Mouse (Mus musculus) MEL (cell line): ENCODE data around the gene Tmem116. TPM values are rescaled to one million over a fixed set of nuclear protein-coding genes. Genes with fewer than 3 reads are reported as not detected.

ENCODE experiments used
- DNase-seq: peaks from one replicate; pipeline ENCODE4 v3.0.0; 2011; ENCODE audit warnings: low read depth, low spot score
- H3K27ac ChIP-seq: 2 replicates; pipeline ENCODE4 v1.5.1; 2012; ENCODE audit warnings: low read depth, mild to moderate bottlenecking, control low read depth, low read length, moderate library complexity; ENCODE audit not compliant: control insufficient read depth
- H3K27me3 ChIP-seq, 2 experiments: fragments of 150-350 bp in 1 of 2; sonication (generic) in 1 of 2; 2 replicates each; pipeline ENCODE4 v1.6.1; 2012; ENCODE audit warnings: low read length in 2 of 2, mild to moderate bottlenecking in 2 of 2, improper control_type of control experiment in 1 of 2, moderate library complexity in 1 of 2; ENCODE audit not compliant: insufficient read depth in 2 of 2, control insufficient read depth in 1 of 2
- H3K36me3 ChIP-seq, 2 experiments: 2 replicates each; pipeline ENCODE4 v1.6.1; 2012 to 2014; ENCODE audit warnings: low read length in 2 of 2, improper control_type of control experiment in 1 of 2, inconsistent platforms in 1 of 2, mild to moderate bottlenecking in 1 of 2; ENCODE audit not compliant: insufficient read depth in 2 of 2, control insufficient read depth in 1 of 2
- H3K4me1 ChIP-seq, 2 experiments: fragments of 150-350 bp in 1 of 2; sonication (generic) in 1 of 2; 2 replicates each; pipeline ENCODE4 v1.6.1; 2012; ENCODE audit warnings: low read length in 2 of 2, improper control_type of control experiment in 1 of 2, mild to moderate bottlenecking in 1 of 2; ENCODE audit not compliant: insufficient read depth in 2 of 2, control insufficient read depth in 1 of 2
- H3K4me3 ChIP-seq, 2 experiments: fragments of 150-350 bp in 1 of 2; sonication (generic) in 1 of 2; 2 replicates each; pipeline ENCODE4 v1.5.1; 2012; ENCODE audit warnings: low read depth in 2 of 2, low read length in 2 of 2, mild to moderate bottlenecking in 2 of 2, moderate library complexity in 2 of 2, control low read depth in 1 of 2, improper control_type of control experiment in 1 of 2; ENCODE audit not compliant: control insufficient read depth in 1 of 2, insufficient read depth in 1 of 2
- H3K79me2 ChIP-seq: 2 replicates; pipeline ENCODE4 v1.6.1; 2012; ENCODE audit warnings: mild to moderate bottlenecking, low read length, moderate library complexity; ENCODE audit not compliant: control insufficient read depth, poor library complexity, insufficient read depth
- H3K9ac ChIP-seq: 2 replicates; pipeline ENCODE4 v1.6.1; 2012; ENCODE audit warnings: low read depth, mild to moderate bottlenecking, control low read depth, low read length, moderate library complexity; ENCODE audit not compliant: control insufficient read depth, poor library complexity, severe bottlenecking
- H3K9me3 ChIP-seq: fragments of 150-350 bp; sonication (generic); replicated peaks from 2 replicates; pipeline ENCODE4 v1.6.1; 2012; ENCODE audit warnings: mild to moderate bottlenecking, low read length, improper control_type of control experiment, moderate library complexity; ENCODE audit not compliant: insufficient read depth
- CHD1 ChIP-seq: IDR thresholded peaks from 2 replicates; pipeline ENCODE4 v1.6.1; 2012; ENCODE audit warnings: low read depth, mild to moderate bottlenecking, inconsistent platforms, low read length, improper control_type of control experiment
- CTCF ChIP-seq, 3 experiments: IDR thresholded peaks in 2 of 3; conservative IDR thresholded peaks in 1 of 3; 2 replicates each; pipeline ENCODE4 v1.5.1; 2011 to 2012; ENCODE audit warnings: low read length in 3 of 3, low read depth in 2 of 3, mild to moderate bottlenecking in 2 of 3, improper control_type of control experiment in 1 of 3, inconsistent platforms in 1 of 3, mixed read lengths in 1 of 3, moderate library complexity in 1 of 3; ENCODE audit not compliant: control insufficient read depth in 1 of 3, insufficient read depth in 1 of 3, poor library complexity in 1 of 3, severe bottlenecking in 1 of 3
- E2F4 ChIP-seq: IDR thresholded peaks from 2 replicates; pipeline ENCODE4 v1.6.1; 2011; ENCODE audit warnings: low read depth, low read length, improper control_type of control experiment, borderline replicate concordance
- EP300 ChIP-seq, 2 experiments: IDR thresholded peaks; 2 replicates each; pipeline ENCODE4 v1.6.1; 2011; ENCODE audit warnings: improper control_type of control experiment in 2 of 2, low read length in 2 of 2, low read depth in 1 of 2, mild to moderate bottlenecking in 1 of 2
- GABPA ChIP-seq: IDR thresholded peaks from 2 replicates; pipeline ENCODE4 v1.6.1; 2012; ENCODE audit warnings: low read depth, mild to moderate bottlenecking, inconsistent platforms, low read length, improper control_type of control experiment, moderate library complexity
- GATA1 ChIP-seq: IDR thresholded peaks from 2 replicates; pipeline ENCODE4 v1.6.1; 2011; ENCODE audit warnings: low read depth, low read length, improper control_type of control experiment
- HCFC1 ChIP-seq: IDR thresholded peaks from 2 replicates; pipeline ENCODE4 v1.6.1; 2012; ENCODE audit warnings: low read depth, mild to moderate bottlenecking, inconsistent platforms, low read length, improper control_type of control experiment, moderate library complexity
- JUND ChIP-seq: IDR thresholded peaks from 2 replicates; pipeline ENCODE4 v1.6.1; 2011; ENCODE audit warnings: low read depth, mild to moderate bottlenecking, improper control_type of control experiment, low read length
- MXI1 ChIP-seq: IDR thresholded peaks from 2 replicates; pipeline ENCODE4 v1.6.1; 2011; ENCODE audit warnings: mild to moderate bottlenecking, low read depth, low read length, improper control_type of control experiment
- MYB ChIP-seq: IDR thresholded peaks from 2 replicates; pipeline ENCODE4 v1.6.1; 2011; ENCODE audit warnings: mild to moderate bottlenecking, low read depth, low read length, improper control_type of control experiment
- MYC ChIP-seq: IDR thresholded peaks from 2 replicates; pipeline ENCODE4 v1.6.1; 2011; ENCODE audit warnings: low read depth, mild to moderate bottlenecking, low read length, improper control_type of control experiment, moderate library complexity
- POLR2AphosphoS2 ChIP-seq: IDR thresholded peaks from 2 replicates; pipeline ENCODE4 v1.6.1; 2011; ENCODE audit warnings: low read length, improper control_type of control experiment
- POLR2AphosphoS5 ChIP-seq: IDR thresholded peaks from 2 replicates; pipeline ENCODE4 v1.6.1; 2012; ENCODE audit warnings: low read depth, borderline replicate concordance, mild to moderate bottlenecking, inconsistent platforms, low read length, moderate library complexity, mixed read lengths
- RAD21 ChIP-seq: IDR thresholded peaks from 2 replicates; pipeline ENCODE4 v1.6.1; 2011; ENCODE audit warnings: mild to moderate bottlenecking, low read depth, low read length, improper control_type of control experiment
- RCOR1 ChIP-seq: IDR thresholded peaks from 2 replicates; pipeline ENCODE4 v1.6.1; 2012; ENCODE audit warnings: low read depth, mild to moderate bottlenecking, inconsistent platforms, low read length, improper control_type of control experiment
- SIN3A ChIP-seq: IDR thresholded peaks from 2 replicates; pipeline ENCODE4 v1.6.1; 2012; ENCODE audit warnings: low read length, improper control_type of control experiment, inconsistent platforms
- SMC3 ChIP-seq: IDR thresholded peaks from 2 replicates; pipeline ENCODE4 v1.6.1; 2011; ENCODE audit warnings: low read depth, low read length, improper control_type of control experiment
- TCF12 ChIP-seq: IDR thresholded peaks from 2 replicates; pipeline ENCODE4 v1.6.1; 2014; ENCODE audit warnings: low read depth, mild to moderate bottlenecking, inconsistent platforms, low read length, improper control_type of control experiment, moderate library complexity
- USF1 ChIP-seq: IDR thresholded peaks from 2 replicates; pipeline ENCODE4 v1.6.1; 2014; ENCODE audit warnings: low read depth, mild to moderate bottlenecking, inconsistent platforms, low read length, improper control_type of control experiment, moderate library complexity
- USF2 ChIP-seq, 2 experiments: IDR thresholded peaks; 2 replicates each; pipeline ENCODE4 v1.6.1; 2011 to 2012; ENCODE audit warnings: improper control_type of control experiment in 2 of 2, low read length in 2 of 2, borderline replicate concordance in 1 of 2, inconsistent platforms in 1 of 2, low read depth in 1 of 2, mild to moderate bottlenecking in 1 of 2; ENCODE audit not compliant: insufficient read depth in 1 of 2
- ZMIZ1 ChIP-seq: IDR thresholded peaks from 2 replicates; pipeline ENCODE4 v1.6.1; 2012; ENCODE audit warnings: low read depth, mild to moderate bottlenecking, inconsistent platforms, low read length, improper control_type of control experiment, moderate library complexity
- ZNF384 ChIP-seq: IDR thresholded peaks from 2 replicates; pipeline ENCODE4 v1.6.1; 2012; ENCODE audit warnings: low read depth, mild to moderate bottlenecking, inconsistent platforms, low read length, improper control_type of control experiment
- polyA plus RNA-seq, 2 experiments: library from polyadenylated mRNA; stranded (reverse) in 1 of 2; unstranded in 1 of 2; fragments of >175 nt in 1 of 2; fragments of >200 nt in 1 of 2; gene quantifications; 2 replicates each; pipeline versions ENCODE4 v1.2.1 to v1.2.4; 2012; ENCODE audit warnings: low replicate concordance in 2 of 2, low read depth in 1 of 2; ENCODE audit not compliant: insufficient read length in 2 of 2, insufficient read depth in 1 of 2, missing spikeins in 1 of 2
- total RNA-seq: library from RNA; depleted of rRNA; stranded (reverse); fragments of 300-350 nt; gene quantifications from 2 replicates; pipeline ENCODE4 v1.2.3, GENCODE M21; 2012

Tmem116 gene
- total and polyA plus RNA-seq, 3 experiments, result 1.7 to 2.6 TPM; not detected in 1

GRCm38 (mm10) chr5:121443548-121443947, 8.1 kb upstream of the Tmem116 start:
- no peaks in the 10 kb centered on the region for H3K27me3 ChIP-seq
- peak; percentile 85 for DNase-seq
- no peaks in the 10 kb centered on the region for H3K4me1 ChIP-seq

GRCm38 (mm10) chr5:121444870-121445269, 6.8 kb upstream of the Tmem116 start:
- Histone ChIP-seq H3K27me3 (no peaks in the 10 kb centered on the region), H3K9me3 (no peaks in the 10 kb centered on the region), H3K36me3 (peaks cover 3 to 23% of the 10 kb centered on the region in 2 experiments; a peak in 3 of 4 replicates), H3K4me3 (no peak overlapping the region), H3K9ac (no peak overlapping the region), H3K79me2 (no peaks in the 10 kb centered on the region), H3K27ac (no peak overlapping the region)
- DNase-seq, result no peak
- peak; percentile 76 for TF ChIP-seq POLR2AphosphoS2
- TF ChIP-seq USF2 (IDR thresholded peaks at IDR 0.05; ENCODE audit: borderline replicate concordance in 1 of 2, insufficient read depth in 1 of 2, low read depth in 1 of 2, low read length in 2 of 2), result no peak
- TF ChIP-seq, all 39 proteins: peak for 1
- no peaks in the 10 kb centered on the region for H3K4me1 ChIP-seq

More at GRCm38 (mm10) chr5:121443548-121443947, 8.1 kb upstream of the Tmem116 start:
- TF ChIP-seq EP300 (IDR thresholded peaks at IDR 0.05; ENCODE audit: low read depth in 1 of 2, low read length in 2 of 2), result no peak
- TF ChIP-seq MYB, result no peak
- TF ChIP-seq CTCF (IDR thresholded peaks at IDR 0.05 in 2 of 3, conservative IDR thresholded peaks at IDR 0.05 in 1 of 3; ENCODE audit: control insufficient read depth in 1 of 3, insufficient read depth in 1 of 3, low read depth in 2 of 3, low read length in 3 of 3, poor library complexity in 1 of 3, severe bottlenecking in 1 of 3), result peak; percentile 54 to 69 (median 66)
- TF ChIP-seq USF2 (IDR thresholded peaks at IDR 0.05; ENCODE audit: borderline replicate concordance in 1 of 2, insufficient read depth in 1 of 2, low read depth in 1 of 2, low read length in 2 of 2), result no peak
- peak; percentile 27 for TF ChIP-seq RAD21
- TF ChIP-seq USF1, result no peak
- TF ChIP-seq SIN3A, result 0 out of 2 replicates have a peak, but pooled peaks have one; percentile 8
- TF ChIP-seq HCFC1, result no peak
- no peak for TF ChIP-seq MXI1
- TF ChIP-seq GATA1, result no peak
- TF ChIP-seq SMC3, result peak; percentile 53
- peak; percentile 88 for TF ChIP-seq ZNF384
- H3K9me3 ChIP-seq, result no peaks in the 10 kb centered on the region
- no peak overlapping the region for H3K9ac ChIP-seq
- H3K36me3 ChIP-seq, result peaks cover 0 to 32% of the 10 kb centered on the region in 2 experiments; a peak in 2 of 4 replicates
- no peaks in the 10 kb centered on the region for H3K79me2 ChIP-seq
- no peak overlapping the region for H3K27ac ChIP-seq
- H3K4me3 ChIP-seq, result no peak overlapping the region

GRCm38 (mm10) chr5:121448450-121448849, 3.2 kb upstream of the Tmem116 start:
- peak; percentile 69 for DNase-seq
- Histone ChIP-seq H3K79me2 (peaks cover 20% of the 10 kb centered on the region), H3K36me3 (peaks cover 7% of the 10 kb centered on the region in 2 experiments), H3K4me3 (no peak overlapping the region), H3K27me3 (no peaks in the 10 kb centered on the region), H3K4me1 (peaks cover 0 to 5% of the 10 kb centered on the region in 2 experiments; a peak in 1 of 4 replicates)
- TF ChIP-seq MYC (0 out of 2 replicates have a peak, but pooled peaks have one; percentile 8), CTCF (IDR thresholded peaks at IDR 0.05 in 2 of 3, conservative IDR thresholded peaks at IDR 0.05 in 1 of 3; ENCODE audit: control insufficient read depth in 1 of 3, insufficient read depth in 1 of 3, low read depth in 2 of 3, low read length in 3 of 3, poor library complexity in 1 of 3, severe bottlenecking in 1 of 3) (peak; percentile 53 to 64 (median 61)), HCFC1 (no peak), E2F4 (no peak), CHD1 (no peak), POLR2AphosphoS2 (0 out of 2 replicates have a peak, but pooled peaks have one; percentile 36), JUND (no peak), ZMIZ1 (0 out of 2 replicates have a peak, but pooled peaks have one; percentile 48), POLR2AphosphoS5 (no peak), GABPA (no peak), ZNF384 (no peak), USF1 (no peak), TCF12 (no peak), SMC3 (peak; percentile 53), RCOR1 (no peak)
- TF ChIP-seq, all 39 proteins: peak for 5
- Histone ChIP-seq H3K9me3 (no peaks in the 10 kb centered on the region), H3K27ac (no peak overlapping the region), H3K9ac (no peak overlapping the region)
